Mouse (Mus musculus) left cerebral cortex, adult 9 months (tissue): ENCODE data around the gene Tcf12.

Experiments used
- DNase-seq, 2 experiments: peaks; one replicate each; pipeline ENCODE4 v3.0.0; 2022; ENCODE audit warnings: low spot score in 2 of 2

The Tcf12 gene

DNA sequence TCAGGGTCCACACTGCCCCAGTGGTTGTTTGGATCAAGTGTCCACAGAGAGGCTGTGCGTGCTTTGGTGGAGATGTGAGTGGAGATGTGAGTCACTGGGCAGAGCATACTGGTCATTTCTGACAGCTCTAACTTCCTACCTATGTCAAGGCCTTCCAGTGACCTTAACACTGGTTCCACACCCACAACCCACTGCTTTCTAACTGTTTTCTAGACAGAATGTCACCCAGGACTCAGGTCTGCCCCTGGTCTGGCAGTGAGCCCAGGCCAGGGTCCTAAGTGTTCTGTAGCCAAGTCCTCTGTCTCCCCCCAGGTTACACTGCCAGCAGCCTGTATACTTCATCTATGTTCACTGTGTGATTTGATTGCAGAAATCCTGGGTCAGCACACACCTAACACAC lies 275.3 kb downstream of the Tcf12 start:
- no peak for DNase-seq

GRCm38 (mm10) chr9:71835203-71835815 lies 276.4 kb downstream of the Tcf12 start:
- DNase-seq = no peak

DNA sequence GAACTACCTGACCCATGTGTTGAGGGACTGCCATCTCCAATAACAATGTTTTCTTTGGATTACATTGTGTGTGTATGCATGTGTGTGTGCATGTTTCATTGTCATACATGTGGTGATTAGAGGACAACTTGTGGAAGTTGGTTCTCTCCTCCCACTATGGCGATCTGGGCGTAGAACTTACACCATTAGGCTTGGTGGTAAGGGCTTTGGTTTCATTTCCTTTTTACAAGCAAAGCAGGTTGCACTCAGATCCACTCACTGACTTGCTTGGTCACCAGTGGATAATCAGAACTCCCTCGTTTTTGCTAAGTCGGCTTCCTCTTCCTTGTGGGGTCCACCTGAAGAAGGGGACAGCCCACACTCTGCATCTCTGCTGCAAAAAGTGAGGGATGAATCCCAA lies 277.0 kb downstream of the Tcf12 start:
- DNase-seq = no peak

- peak in 1 of 2 experiments; percentile 47 for DNase-seq
Measured at GRCm38 (mm10) chr9:71831756-71832699, 279.6 kb downstream of the Tcf12 start.

DNA sequence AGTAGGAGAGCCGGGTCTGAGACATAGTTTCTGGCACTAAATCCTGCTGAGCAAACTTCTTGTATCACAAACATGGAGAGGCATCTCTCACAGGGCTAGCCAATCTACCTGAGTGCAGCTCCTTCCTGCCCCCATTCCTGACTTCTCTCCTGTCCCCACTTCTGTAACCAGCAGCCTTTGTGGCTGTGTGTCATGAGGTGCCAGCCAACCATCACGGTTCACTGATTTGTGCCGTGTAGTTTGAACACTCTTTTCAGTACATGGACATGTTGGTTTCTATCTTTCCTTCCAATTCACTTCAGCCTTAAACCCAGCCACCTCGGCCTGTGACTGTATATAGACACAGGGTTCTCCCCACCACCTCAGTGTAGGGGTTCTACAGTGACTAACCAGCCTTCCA lies 280.7 kb downstream of the Tcf12 start:
- DNase-seq = no peak

GRCm38 (mm10) chr9:71830365-71830764 lies 281.3 kb downstream of the Tcf12 start:
- no peak for DNase-seq

DNA sequence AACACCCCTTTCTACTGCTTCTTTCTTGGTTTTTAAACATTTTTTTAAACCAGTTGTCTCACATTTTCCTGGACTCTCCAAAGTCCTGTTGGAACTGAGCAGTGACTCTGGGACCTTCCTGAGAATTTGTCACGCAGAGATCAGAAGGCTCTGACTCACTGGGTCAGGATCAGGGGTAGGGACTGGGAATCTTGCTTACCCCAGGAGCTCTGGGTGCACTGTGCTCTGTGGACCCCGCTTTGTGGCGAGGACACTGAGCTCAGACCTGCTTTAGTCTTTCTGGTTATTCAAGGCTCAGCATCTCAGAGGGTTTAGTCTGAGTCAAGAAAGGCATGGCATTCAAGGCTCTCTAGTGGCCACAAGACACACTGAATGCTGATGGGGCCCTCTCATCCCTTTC lies 281.9 kb downstream of the Tcf12 start:
- DNase-seq = no peak

DNA sequence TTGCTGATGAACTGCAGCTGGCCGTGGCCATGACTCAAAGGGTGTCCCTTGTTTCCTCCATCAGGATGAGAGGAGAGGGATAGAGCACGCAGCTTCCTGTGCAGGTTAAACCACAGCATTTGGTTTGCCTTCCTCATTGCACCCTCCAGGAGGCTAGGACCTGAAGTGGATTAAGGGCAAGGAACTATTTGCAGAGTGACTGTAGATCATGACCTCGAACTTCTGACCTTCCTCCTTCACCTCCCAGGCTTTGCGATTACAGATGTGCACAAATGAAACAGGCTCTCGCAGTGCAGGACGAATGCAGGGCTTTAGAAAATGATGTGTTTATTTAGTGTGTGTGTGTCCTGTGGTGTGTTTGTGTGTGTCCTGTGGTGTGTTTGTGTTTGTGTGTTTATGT lies 282.5 kb downstream of the Tcf12 start:
- DNase-seq = no peak

DNA sequence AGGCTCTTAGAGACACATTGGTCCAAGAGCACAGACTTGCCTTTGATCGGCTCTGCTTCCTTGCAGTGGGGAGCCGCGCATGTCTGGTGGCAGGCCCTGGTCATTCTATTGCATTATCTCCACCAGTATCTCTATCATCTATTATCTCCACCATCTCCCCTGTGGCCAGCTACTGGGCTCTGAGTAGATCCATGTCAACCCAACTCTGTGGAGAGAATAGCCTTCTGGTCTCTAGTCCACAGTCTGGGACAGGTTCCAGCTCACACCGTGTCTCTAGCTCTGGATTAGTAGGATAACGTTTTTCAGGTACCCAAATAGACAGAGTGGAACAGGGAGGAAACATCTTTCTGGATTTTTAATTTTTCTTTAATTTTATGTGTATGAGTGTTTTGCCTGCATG lies 284.3 kb downstream of the Tcf12 start:
- DNase-seq = no peak

- DNase-seq = peak; percentile 32 to 48
Measured at GRCm38 (mm10) chr9:71826040-71826525, 285.6 kb downstream of the Tcf12 start.

DNA sequence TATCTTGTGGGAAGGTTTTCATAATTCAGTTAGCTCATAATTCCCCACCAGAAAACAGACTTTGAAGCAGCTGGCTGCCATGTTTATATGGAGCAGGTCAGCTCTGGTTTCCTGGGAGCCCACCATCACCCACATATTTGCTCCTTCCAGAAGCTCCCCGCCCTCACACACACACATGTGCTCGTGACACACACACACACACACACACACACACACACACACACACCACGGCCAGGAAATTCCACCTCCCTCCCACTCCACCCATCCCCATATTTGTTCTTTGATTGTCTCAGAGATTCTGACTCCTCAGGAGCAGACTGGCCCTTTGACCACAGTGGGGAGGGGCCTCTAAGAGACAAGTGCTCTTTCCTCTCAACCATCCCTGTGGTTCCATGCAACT lies 289.7 kb downstream of the Tcf12 start:
- DNase-seq = no peak

GRCm38 (mm10) chr9:71818453-71818852 lies 293.2 kb downstream of the Tcf12 start:
- DNase-seq = peak; percentile 51 to 52

GRCm38 (mm10) chr9:71816121-71816520 lies 295.6 kb downstream of the Tcf12 start:
- no peak for DNase-seq

- DNase-seq = no peak
Measured at GRCm38 (mm10) chr9:71813565-71813964, 298.1 kb downstream of the Tcf12 start.

- DNase-seq = no peak
Measured at GRCm38 (mm10) chr9:71812914-71813313, 298.8 kb downstream of the Tcf12 start.

- DNase-seq = no peak
Measured at GRCm38 (mm10) chr9:71812402-71812801, 299.3 kb downstream of the Tcf12 start.

DNA sequence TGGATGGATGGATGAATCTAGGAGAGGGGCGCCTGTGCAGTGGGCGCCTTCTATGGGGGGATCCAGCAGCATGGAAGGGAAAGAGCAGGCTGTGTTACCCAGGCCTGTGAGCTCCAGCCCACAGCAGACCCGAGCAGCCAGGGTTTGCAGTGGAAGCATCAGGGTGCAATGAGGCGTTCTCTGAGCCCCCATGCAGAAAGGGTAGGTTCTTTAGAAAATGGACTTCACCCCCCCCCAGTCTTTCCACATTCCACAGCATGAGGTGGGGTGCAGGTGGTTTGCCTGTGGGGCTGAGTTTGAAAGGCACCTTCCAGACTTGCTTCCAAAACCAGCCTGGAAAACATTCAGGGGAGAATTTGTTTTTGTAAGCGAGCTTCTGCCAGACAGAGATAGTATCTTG lies 300.3 kb downstream of the Tcf12 start:
- no peak for DNase-seq

GRCm38 (mm10) chr9:71810723-71811122 lies 300.9 kb downstream of the Tcf12 start:
- DNase-seq = no peak

DNA sequence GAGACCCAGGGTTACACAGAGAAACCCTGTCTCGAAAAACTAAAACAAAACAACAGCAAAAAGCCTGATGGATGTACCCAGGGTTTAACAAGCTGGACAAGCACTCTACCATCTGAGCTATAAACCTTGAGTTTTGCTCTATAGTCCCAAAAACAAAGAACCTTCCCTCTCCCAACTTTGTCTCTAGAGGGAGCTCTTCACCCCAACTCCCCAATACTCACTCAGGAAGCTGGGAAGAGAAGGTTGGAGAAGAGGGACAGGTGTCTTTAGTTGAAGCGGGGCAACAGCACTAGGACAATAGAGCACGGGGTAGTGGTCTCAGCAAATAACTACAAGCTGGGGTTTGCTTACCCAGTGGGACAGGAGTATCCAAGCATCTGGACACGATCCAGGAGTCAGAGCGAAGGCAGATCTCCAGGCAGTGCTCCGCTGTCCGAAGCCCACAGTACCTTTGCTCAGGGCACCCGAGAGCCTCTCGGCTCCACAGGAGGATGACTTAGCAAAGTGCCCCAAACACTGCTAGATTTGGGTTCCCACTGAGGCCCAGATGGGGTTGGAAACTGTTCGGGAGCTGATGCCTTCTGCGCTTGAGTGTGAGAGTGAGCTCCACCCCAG lies 302.9 kb downstream of the Tcf12 start:
- no peak for DNase-seq

DNA sequence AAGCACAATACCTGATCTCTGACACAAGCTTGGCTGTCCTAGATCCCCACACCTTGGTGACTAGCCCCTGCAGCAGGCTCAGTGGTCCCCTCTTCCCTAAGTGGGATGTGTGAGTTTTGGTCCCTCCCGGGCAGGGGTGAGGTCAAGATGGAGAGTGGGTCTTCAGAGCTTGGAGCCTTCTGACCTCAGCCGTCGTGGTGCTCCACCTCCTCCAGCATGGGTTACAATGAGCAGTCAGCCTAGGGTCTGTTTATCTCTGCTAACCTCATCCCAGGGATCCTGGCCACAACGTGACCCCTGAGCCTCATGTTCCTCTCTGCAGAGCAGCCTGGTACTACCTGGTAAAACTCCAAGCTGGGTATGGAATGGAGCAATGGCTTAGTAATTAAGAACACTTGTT lies 303.9 kb downstream of the Tcf12 start:
- DNase-seq = no peak

GRCm38 (mm10) chr9:71806422-71806805 lies 305.3 kb downstream of the Tcf12 start:
- DNase-seq = peak in 1 of 2 experiments; percentile 84

- no peak for DNase-seq
Measured at GRCm38 (mm10) chr9:71805646-71806421, 305.8 kb downstream of the Tcf12 start.
